Mouse (Mus musculus): ENCODE measurements around the gene Catip. TPM values are rescaled to one million over a fixed set of nuclear protein-coding genes. Genes with fewer than 3 reads are reported as not detected.

Gene Catip
- polyA plus RNA-seq, 1 experiment from 2014 or later = 1.1 TPM

DNA sequence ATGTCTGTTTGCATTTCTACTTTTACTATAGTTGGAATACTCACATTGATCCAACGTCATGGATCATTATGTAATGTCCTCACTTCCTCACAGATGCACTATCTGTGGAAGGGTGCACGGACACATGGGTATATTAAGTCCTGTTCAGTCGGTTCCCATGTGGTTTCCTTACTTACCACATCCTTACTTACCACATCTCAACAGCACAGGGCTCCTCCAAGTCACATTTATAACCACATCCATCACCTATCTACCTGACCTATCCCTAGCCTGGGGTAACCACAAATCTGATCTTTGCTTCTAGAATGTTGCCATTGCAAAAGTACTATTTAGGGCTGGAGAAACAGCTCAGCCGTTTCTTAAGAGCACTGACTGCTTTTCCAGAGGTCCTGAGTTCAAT is 11.5 kb downstream of the Catip start:
- Histone ChIP-seq H3K9ac (ENCODE audit: low read length) (no peak overlapping the region), H3K4me1 (ENCODE audit: control insufficient read depth, insufficient read depth, low read length) (peaks cover 7% of the 10 kb centered on the region), H3K9me3 (replicated peaks; ENCODE audit: control insufficient read depth, low read length) (no peaks in the 10 kb centered on the region), H3K27me3 (ENCODE audit: control insufficient read depth, insufficient read depth, low read length) (no peaks in the 10 kb centered on the region), H3K36me3 (ENCODE audit: control insufficient read depth, insufficient read depth) (no peaks in the 10 kb centered on the region), H3K4me2 (ENCODE audit: low read depth, low read length) (no peak overlapping the region), H3K4me3 (ENCODE audit: low read length) (no peak overlapping the region), H3K27ac (ENCODE audit: low read length) (no peak overlapping the region)
- ATAC-seq (replicated peaks; ENCODE audit: extremely low read depth, insufficient read depth, low FRiP score) = no peak
- WGBS = 63% methylated on average over 4 of the region's 4 CpGs

DNA sequence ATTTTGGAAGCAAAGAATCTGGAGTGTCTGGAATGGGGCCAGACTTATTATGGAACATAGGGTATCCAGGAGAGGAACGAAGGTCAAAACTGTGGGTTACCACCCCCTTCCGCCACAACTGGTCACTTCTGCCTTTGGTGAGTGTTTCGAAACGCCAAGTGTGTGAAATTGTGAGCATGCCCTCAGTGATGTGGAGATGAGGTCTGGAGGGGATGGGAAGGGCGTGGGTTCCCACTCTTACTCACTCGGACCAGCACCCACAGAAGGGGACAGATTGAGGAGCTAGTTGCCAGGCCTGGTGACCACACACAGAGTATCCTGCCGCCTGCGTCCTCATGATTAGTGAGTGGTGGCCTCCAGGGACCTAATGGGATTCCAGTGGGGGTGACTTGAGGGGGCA is 13.1 kb downstream of the Catip start, which contains the start of gene Slc11a1:
Gene Slc11a1, plus strand, starts transcription at position 216 of the 400 bp plus-strand sequence.
- no peak within 1 kb of the TSS for H3K4me3 ChIP-seq (ENCODE audit: low read length)
- H3K27ac ChIP-seq (ENCODE audit: low read length) = no peak within 1 kb of the TSS
- no peak for ATAC-seq (replicated peaks; ENCODE audit: extremely low read depth, insufficient read depth, low FRiP score)
- peaks cover 7% of the 10 kb centered on the region for H3K4me1 ChIP-seq (ENCODE audit: control insufficient read depth, insufficient read depth, low read length)
- no peaks in the 10 kb centered on the region for H3K27me3 ChIP-seq (ENCODE audit: control insufficient read depth, insufficient read depth, low read length)
- H3K4me2 ChIP-seq (ENCODE audit: low read depth, low read length) = no peak within 1 kb of the TSS
- WGBS = 68% methylated on average over 8 of the region's 8 CpGs
- peak within 1 kb of the TSS; percentile 29; the same call in 1 of the 2 replicates for H3K9ac ChIP-seq (ENCODE audit: low read length)
- H3K9me3 ChIP-seq (replicated peaks; ENCODE audit: control insufficient read depth, low read length) = no peaks in the 10 kb centered on the region
- H3K36me3 ChIP-seq (ENCODE audit: control insufficient read depth, insufficient read depth) = no peaks in the 10 kb centered on the region

- no peak overlapping the region for H3K4me3 ChIP-seq (ENCODE audit: low read length)
- no peak overlapping the region for H3K4me2 ChIP-seq (ENCODE audit: low read depth, low read length)
- H3K27ac ChIP-seq (ENCODE audit: low read length) = no peak overlapping the region
- WGBS = 74% methylated on average over 10 of the region's 10 CpGs
- 0 out of 2 replicates have a peak overlapping the region, but pooled peaks have one; percentile 29 for H3K9ac ChIP-seq (ENCODE audit: low read length)
- H3K9me3 ChIP-seq (replicated peaks; ENCODE audit: control insufficient read depth, low read length) = no peaks in the 10 kb centered on the region
- H3K36me3 ChIP-seq (ENCODE audit: control insufficient read depth, insufficient read depth) = no peaks in the 10 kb centered on the region
- no peak for ATAC-seq (replicated peaks; ENCODE audit: extremely low read depth, insufficient read depth, low FRiP score)
- peaks cover 7% of the 10 kb centered on the region for H3K4me1 ChIP-seq (ENCODE audit: control insufficient read depth, insufficient read depth, low read length)
- no peaks in the 10 kb centered on the region for H3K27me3 ChIP-seq (ENCODE audit: control insufficient read depth, insufficient read depth, low read length)
These were observed 13.7 kb downstream of the Catip start for GRCm38 (mm10) chr1:74375561-74375960.

GRCm38 (mm10) chr1:74376396-74376795 is 14.5 kb downstream of the Catip start:
- Histone ChIP-seq H3K4me1 (ENCODE audit: control insufficient read depth, insufficient read depth, low read length) (peaks cover 7% of the 10 kb centered on the region), H3K27me3 (ENCODE audit: control insufficient read depth, insufficient read depth, low read length) (no peaks in the 10 kb centered on the region), H3K9ac (ENCODE audit: low read length) (no peak overlapping the region), H3K4me2 (ENCODE audit: low read depth, low read length) (no peak overlapping the region), H3K36me3 (ENCODE audit: control insufficient read depth, insufficient read depth) (no peaks in the 10 kb centered on the region), H3K4me3 (ENCODE audit: low read length) (no peak overlapping the region), H3K27ac (ENCODE audit: low read length) (no peak overlapping the region), H3K9me3 (replicated peaks; ENCODE audit: control insufficient read depth, low read length) (no peaks in the 10 kb centered on the region)
- WGBS = 84% methylated on average over 4 of the region's 4 CpGs
- ATAC-seq (replicated peaks; ENCODE audit: extremely low read depth, insufficient read depth, low FRiP score) = no peak

DNA sequence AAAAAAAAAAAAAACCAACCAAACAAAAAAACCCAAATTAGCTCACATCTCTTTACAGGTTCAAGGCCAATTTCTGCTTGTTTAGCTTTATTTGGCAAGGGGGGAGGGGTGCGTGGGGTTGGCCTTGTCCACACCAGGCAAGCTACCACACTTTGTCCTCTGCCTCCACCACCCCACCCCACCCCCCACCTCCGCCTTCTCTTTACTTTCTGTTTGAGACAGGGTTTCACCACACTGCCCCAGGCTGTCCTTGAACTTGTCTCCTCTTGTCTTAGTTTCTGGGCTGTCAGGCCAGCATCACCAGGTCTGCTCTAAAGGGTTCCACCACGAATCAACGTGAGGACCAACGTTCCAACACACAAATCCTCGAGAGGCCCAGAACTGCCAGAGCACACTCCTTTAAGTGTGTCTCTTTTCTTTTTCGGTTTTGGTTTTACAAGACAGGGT is 17.2 kb downstream of the Catip start:
- no peak for ATAC-seq (replicated peaks; ENCODE audit: extremely low read depth, insufficient read depth, low FRiP score)
- 79% methylated on average over 7 of the region's 7 CpGs for WGBS

GRCm38 (mm10) chr1:74380484-74380883 is 18.6 kb downstream of the Catip start:
- H3K9me3 ChIP-seq (replicated peaks; ENCODE audit: control insufficient read depth, low read length) = no peaks in the 10 kb centered on the region
- no peaks in the 10 kb centered on the region for H3K27me3 ChIP-seq (ENCODE audit: control insufficient read depth, insufficient read depth, low read length)
- no peaks in the 10 kb centered on the region for H3K36me3 ChIP-seq (ENCODE audit: control insufficient read depth, insufficient read depth)
- H3K9ac ChIP-seq (ENCODE audit: low read length) = no peak overlapping the region
- ATAC-seq (replicated peaks; ENCODE audit: extremely low read depth, insufficient read depth, low FRiP score) = no peak
- H3K4me3 ChIP-seq (ENCODE audit: low read length) = no peak overlapping the region
- no peak overlapping the region for H3K4me2 ChIP-seq (ENCODE audit: low read depth, low read length)
- no peaks in the 10 kb centered on the region for H3K4me1 ChIP-seq (ENCODE audit: control insufficient read depth, insufficient read depth, low read length)
- 92% methylated on average over 5 of the region's 5 CpGs for WGBS
- H3K27ac ChIP-seq (ENCODE audit: low read length) = no peak overlapping the region

More for the DNA sequence above, 17.2 kb downstream of the Catip start:
- no peak overlapping the region for H3K27ac ChIP-seq (ENCODE audit: low read length)
- no peaks in the 10 kb centered on the region for H3K9me3 ChIP-seq (replicated peaks; ENCODE audit: control insufficient read depth, low read length)
- no peak overlapping the region for H3K4me3 ChIP-seq (ENCODE audit: low read length)
- no peak overlapping the region for H3K4me2 ChIP-seq (ENCODE audit: low read depth, low read length)
- peaks cover 7% of the 10 kb centered on the region for H3K4me1 ChIP-seq (ENCODE audit: control insufficient read depth, insufficient read depth, low read length)
- H3K36me3 ChIP-seq (ENCODE audit: control insufficient read depth, insufficient read depth) = no peaks in the 10 kb centered on the region
- no peaks in the 10 kb centered on the region for H3K27me3 ChIP-seq (ENCODE audit: control insufficient read depth, insufficient read depth, low read length)
- H3K9ac ChIP-seq (ENCODE audit: low read length) = no peak overlapping the region

GRCm38 (mm10) chr1:74381588-74382021 is 19.7 kb downstream of the Catip start:
- no peaks in the 10 kb centered on the region for H3K9me3 ChIP-seq (replicated peaks; ENCODE audit: control insufficient read depth, low read length)
- 91% methylated on average over 10 of the region's 10 CpGs for WGBS
- ATAC-seq (replicated peaks; ENCODE audit: extremely low read depth, insufficient read depth, low FRiP score) = no peak
- no peak overlapping the region for H3K9ac ChIP-seq (ENCODE audit: low read length)
- H3K27ac ChIP-seq (ENCODE audit: low read length) = no peak overlapping the region
- H3K4me1 ChIP-seq (ENCODE audit: control insufficient read depth, insufficient read depth, low read length) = no peaks in the 10 kb centered on the region
- H3K27me3 ChIP-seq (ENCODE audit: control insufficient read depth, insufficient read depth, low read length) = no peaks in the 10 kb centered on the region
- H3K4me3 ChIP-seq (ENCODE audit: low read length) = no peak overlapping the region
- H3K4me2 ChIP-seq (ENCODE audit: low read depth, low read length) = no peak overlapping the region
- H3K36me3 ChIP-seq (ENCODE audit: control insufficient read depth, insufficient read depth) = no peaks in the 10 kb centered on the region

DNA sequence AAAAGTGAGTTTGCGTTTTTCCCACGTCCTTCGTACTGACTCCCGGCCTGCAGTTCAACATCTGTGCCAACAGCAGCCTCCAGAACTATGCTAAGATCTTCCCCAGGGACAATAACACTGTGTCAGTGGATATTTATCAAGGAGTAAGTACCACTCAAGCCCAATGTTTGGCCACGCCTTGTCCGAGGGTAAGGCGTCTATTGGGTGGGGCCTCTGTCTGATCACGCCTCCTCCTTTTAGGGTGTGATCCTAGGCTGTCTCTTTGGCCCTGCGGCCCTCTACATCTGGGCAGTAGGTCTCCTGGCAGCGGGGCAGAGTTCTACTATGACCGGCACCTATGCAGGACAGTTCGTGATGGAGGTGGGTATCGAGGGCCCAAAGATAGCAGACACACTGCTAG is 21.5 kb downstream of the Catip start:
- no peaks in the 10 kb centered on the region for H3K36me3 ChIP-seq (ENCODE audit: control insufficient read depth, insufficient read depth)

GRCm38 (mm10) chr1:74384525-74384924 is 22.6 kb downstream of the Catip start:
- Histone ChIP-seq H3K9ac (ENCODE audit: low read length) (no peak overlapping the region), H3K27me3 (ENCODE audit: control insufficient read depth, insufficient read depth, low read length) (no peaks in the 10 kb centered on the region), H3K9me3 (replicated peaks; ENCODE audit: control insufficient read depth, low read length) (no peaks in the 10 kb centered on the region), H3K27ac (ENCODE audit: low read length) (no peak overlapping the region), H3K36me3 (ENCODE audit: control insufficient read depth, insufficient read depth) (no peaks in the 10 kb centered on the region), H3K4me3 (ENCODE audit: low read length) (no peak overlapping the region), H3K4me1 (ENCODE audit: control insufficient read depth, insufficient read depth, low read length) (peaks cover 11% of the 10 kb centered on the region), H3K4me2 (ENCODE audit: low read depth, low read length) (no peak overlapping the region)
- ATAC-seq (replicated peaks; ENCODE audit: extremely low read depth, insufficient read depth, low FRiP score) = no peak
- WGBS = 75% methylated on average over 8 of the region's 8 CpGs

More for the DNA sequence above, 21.5 kb downstream of the Catip start:
- Histone ChIP-seq H3K27ac (ENCODE audit: low read length) (no peak overlapping the region), H3K27me3 (ENCODE audit: control insufficient read depth, insufficient read depth, low read length) (no peaks in the 10 kb centered on the region), H3K4me1 (ENCODE audit: control insufficient read depth, insufficient read depth, low read length) (peaks cover 8% of the 10 kb centered on the region; the same call in 1 of the 2 replicates), H3K4me3 (ENCODE audit: low read length) (no peak overlapping the region), H3K9ac (ENCODE audit: low read length) (no peak overlapping the region), H3K9me3 (replicated peaks; ENCODE audit: control insufficient read depth, low read length) (no peaks in the 10 kb centered on the region), H3K4me2 (ENCODE audit: low read depth, low read length) (no peak overlapping the region)
- WGBS = 82% methylated on average over 13 of the region's 13 CpGs
- no peak for ATAC-seq (replicated peaks; ENCODE audit: extremely low read depth, insufficient read depth, low FRiP score)
